Mouse (Mus musculus) adrenal gland, adult 18-20 months (tissue): ENCODE measurements around the gene 2010111I01Rik. TPM values are rescaled to one million over a fixed set of nuclear protein-coding genes. Genes with fewer than 3 reads are reported as not detected.
"Not testable (repeated sequence)": the region's sequence is repeated elsewhere in the genome, so short reads cannot be mapped to it uniquely, and the experiment has no call there.

ENCODE experiments used
- DNase-seq, 2 experiments: peaks; one replicate each; pipeline ENCODE4 v3.0.0; 2021 to 2022; ENCODE audit warnings: low spot score in 2 of 2
- total RNA-seq, 2 experiments: library from RNA; stranded (reverse); gene quantifications; 1 replicate in 1 of 2; 2 replicates in 1 of 2; pipeline ENCODE4 v1.2.3; 2021

The 2010111I01Rik gene
- total RNA-seq, 2 experiments from 2014 or later = 93.2 to 108 TPM

GRCm38 (mm10) chr13:63187145-63188143 is 222.8 kb downstream of the 2010111I01Rik start:
- DNase-seq = no peak

- no peak for DNase-seq
These were observed 223.6 kb downstream of the 2010111I01Rik start for GRCm38 (mm10) chr13:63188306-63188705.

GRCm38 (mm10) chr13:63188811-63189210 is 224.1 kb downstream of the 2010111I01Rik start:
- DNase-seq = no peak

GRCm38 (mm10) chr13:63193423-63193822 is 228.7 kb downstream of the 2010111I01Rik start:
- DNase-seq = no peak

GRCm38 (mm10) chr13:63198038-63198437 is 233.3 kb downstream of the 2010111I01Rik start:
- DNase-seq = no peak

GRCm38 (mm10) chr13:63199588-63199987 is 234.9 kb downstream of the 2010111I01Rik start:
- DNase-seq = no peak

- DNase-seq = no peak
These were observed 239.0 kb downstream of the 2010111I01Rik start for GRCm38 (mm10) chr13:63203502-63204278.

GRCm38 (mm10) chr13:63205750-63206149 is 241.1 kb downstream of the 2010111I01Rik start:
- DNase-seq = no peak

GRCm38 (mm10) chr13:63206396-63206795 is 241.7 kb downstream of the 2010111I01Rik start:
- DNase-seq = no peak

GRCm38 (mm10) chr13:63216537-63216936 is 251.8 kb downstream of the 2010111I01Rik start:
- no peak for DNase-seq

GRCm38 (mm10) chr13:63223026-63223770 is 258.5 kb downstream of the 2010111I01Rik start:
- DNase-seq = no peak

- no peak for DNase-seq
These were observed 261.3 kb downstream of the 2010111I01Rik start for GRCm38 (mm10) chr13:63225796-63226583.

GRCm38 (mm10) chr13:63227785-63228184 is 263.1 kb downstream of the 2010111I01Rik start:
- no peak for DNase-seq

GRCm38 (mm10) chr13:63230955-63231701 is 266.4 kb downstream of the 2010111I01Rik start:
- no peak for DNase-seq

- no peak for DNase-seq
These were observed 267.0 kb downstream of the 2010111I01Rik start for GRCm38 (mm10) chr13:63231702-63232070.

GRCm38 (mm10) chr13:63232558-63232957 is 267.9 kb downstream of the 2010111I01Rik start:
- no peak for DNase-seq

GRCm38 (mm10) chr13:63234520-63234919 is 269.8 kb downstream of the 2010111I01Rik start:
- not testable (repeated sequence) for DNase-seq

- DNase-seq = no peak
These were observed 270.9 kb downstream of the 2010111I01Rik start for GRCm38 (mm10) chr13:63235551-63235950.

- no peak for DNase-seq
These were observed 271.6 kb downstream of the 2010111I01Rik start for GRCm38 (mm10) chr13:63236159-63236893.
